In genomic region chr3:95284062-95284461, GRCm38 (mm10) we compare ENCODE assay signal across 8 mouse cellular contexts. TPM values are rescaled to one million over a fixed set of nuclear protein-coding genes. Genes with fewer than 3 reads are reported as not detected.
A peak's percentile ranks its signal among the peaks of the same experiment; 100 is the strongest.
DNase-seq lines count a peak whose midpoint lies in the region; ATAC-seq and TF ChIP-seq lines count a peak whose summit lies in the region.

No protein-coding gene starts in this region.

- TF ChIP-seq CTCF in ES-Bruce4 (IDR thresholded peaks at IDR 0.05; ENCODE audit: low read depth, low read length), result no peak

- peak overlapping the region; percentile 65; the same call in 1 of the 2 replicates for H3K9ac ChIP-seq in ES-Bruce4 (ENCODE audit: low read depth, poor library complexity, severe bottlenecking)
- H3K9ac ChIP-seq in forebrain, embryonic 16.5 days (replicated peaks; ENCODE audit: low read depth, low read length), result peak overlapping the region; percentile 91

- H3K4me2 ChIP-seq in forebrain, embryonic 16.5 days (ENCODE audit: low read length), result peak overlapping the region; percentile 93

- H3K27me3 ChIP-seq in heart, embryonic 10.5 days (ENCODE audit: insufficient read depth, poor library complexity, severe bottlenecking), result no peaks in the 10 kb centered on the region
- no peaks in the 10 kb centered on the region for H3K27me3 ChIP-seq in ES-Bruce4 (ENCODE audit: control insufficient read depth, insufficient read depth, low read length, poor library complexity, severe bottlenecking)
- no peaks in the 10 kb centered on the region for H3K27me3 ChIP-seq in forebrain, embryonic 16.5 days (replicated peaks; ENCODE audit: control insufficient read depth, insufficient read depth, low read length)
- no peaks in the 10 kb centered on the region for H3K27me3 ChIP-seq in midbrain, embryonic 10.5 days (ENCODE audit: low read depth, poor library complexity, severe bottlenecking)

- TF ChIP-seq POLR2A in ES-Bruce4 (IDR thresholded peaks at IDR 0.05; ENCODE audit: insufficient read depth, low read length), result no peak

- ATAC-seq in forebrain, embryonic 16.5 days, result no peak

- DNase-seq in heart, embryonic 10.5 days (ENCODE audit: low spot score), result no peak
- DNase-seq in heart, adult 9 months (ENCODE audit: low spot score in 2 of 2), result no peak
- no peak for DNase-seq in midbrain, embryonic 10.5 days (ENCODE audit: low spot score)
- DNase-seq in MN1 (ENCODE audit: low spot score), result no peak
- DNase-seq in frontal cortex, postnatal 10 days (ENCODE audit: low spot score in 2 of 2), result no peak
- DNase-seq in gastrocnemius, postnatal 10 days, result no peak

- peaks cover 22% of the 10 kb centered on the region for H3K4me1 ChIP-seq in heart, embryonic 10.5 days
- no peaks in the 10 kb centered on the region for H3K4me1 ChIP-seq in ES-Bruce4 (ENCODE audit: control insufficient read depth, insufficient read depth, low read length)
- peaks cover 24% of the 10 kb centered on the region for H3K4me1 ChIP-seq in forebrain, embryonic 16.5 days (replicated peaks; ENCODE audit: control insufficient read depth, insufficient read depth, low read length)
- H3K4me1 ChIP-seq in midbrain, embryonic 10.5 days, result peaks cover 37% of the 10 kb centered on the region

- peak overlapping the region; percentile 95 for H3K27ac ChIP-seq in heart, embryonic 10.5 days
- peak overlapping the region; percentile 95; the same call in 1 of the 2 replicates for H3K27ac ChIP-seq in ES-Bruce4 (ENCODE audit: insufficient read depth, low read length)
- no peak overlapping the region for H3K27ac ChIP-seq in forebrain, embryonic 16.5 days (ENCODE audit: low read length)
- peak overlapping the region; percentile 95; the same call in 1 of the 2 replicates for H3K27ac ChIP-seq in midbrain, embryonic 10.5 days (replicated peaks)

- no peak for TF ChIP-seq EP300 in ES-Bruce4 (IDR thresholded peaks at IDR 0.05; ENCODE audit: insufficient read depth, low read depth, low read length)

- no peaks in the 10 kb centered on the region for H3K9me3 ChIP-seq in heart, embryonic 10.5 days
- no peaks in the 10 kb centered on the region for H3K9me3 ChIP-seq in ES-Bruce4 (replicated peaks; ENCODE audit: control insufficient read depth, insufficient read depth, low read length, poor library complexity, severe bottlenecking)
- H3K9me3 ChIP-seq in forebrain, embryonic 16.5 days (ENCODE audit: control insufficient read depth, low read length), result no peaks in the 10 kb centered on the region
- H3K9me3 ChIP-seq in midbrain, embryonic 10.5 days (replicated peaks), result no peaks in the 10 kb centered on the region

- WGBS in heart, embryonic 10.5 days, result 39% methylated on average over 1 of the region's 1 CpGs
- WGBS in forebrain, embryonic 16.5 days, result 26% methylated on average over 1 of the region's 1 CpGs
- 52% methylated on average over 1 of the region's 1 CpGs for WGBS in midbrain, embryonic 10.5 days

- peaks cover 15% of the 10 kb centered on the region for H3K36me3 ChIP-seq in heart, embryonic 10.5 days
- peaks cover 10% of the 10 kb centered on the region for H3K36me3 ChIP-seq in ES-Bruce4 (ENCODE audit: control insufficient read depth, insufficient read depth, low read length, poor library complexity, severe bottlenecking)
- H3K36me3 ChIP-seq in forebrain, embryonic 16.5 days (ENCODE audit: control insufficient read depth, insufficient read depth), result peaks cover 6% of the 10 kb centered on the region; the same call in 1 of the 2 replicates
- peaks cover 17% of the 10 kb centered on the region for H3K36me3 ChIP-seq in midbrain, embryonic 10.5 days

- peak overlapping the region; percentile 83 for H3K4me3 ChIP-seq in heart, embryonic 10.5 days
- peak overlapping the region; percentile 6; the same call in 1 of the 2 replicates for H3K4me3 ChIP-seq in ES-Bruce4 (ENCODE audit: low read depth, low read length)
- peak overlapping the region; percentile 85 for H3K4me3 ChIP-seq in forebrain, embryonic 16.5 days (replicated peaks; ENCODE audit: low read length)
- H3K4me3 ChIP-seq in midbrain, embryonic 10.5 days, result peak overlapping the region; percentile 81

RNA-seq across cellular contexts. Expression of gene Prune1, which starts 2.2 kb away (rescaled TPM):
- polyA plus RNA-seq in heart, embryonic 10.5 days (2016; fragmentation: Nextera tagmentation; extraction: Ambion mirVana), result 30.7 and 31.1 TPM in 2 replicates
- polyA plus RNA-seq in ES-Bruce4 (2011; ENCODE audit: insufficient read depth, insufficient read length, low read depth, missing spikeins), result 42.9 and 43.9 TPM in 2 replicates
- 45.8 and 55.6 TPM in 2 replicates for polyA plus RNA-seq in forebrain, embryonic 16.5 days (2015; fragmentation: Nextera tagmentation; extraction: Ambion mirVana)
- 25.2 and 27.9 TPM in 2 replicates for polyA plus RNA-seq in midbrain, embryonic 10.5 days (2016; fragmentation: Nextera tagmentation; extraction: Ambion mirVana)
- total RNA-seq in gastrocnemius, postnatal 10 days (2021), result 10 to 100 TPM; 38.1 to 46.8 TPM

RNA-seq across cellular contexts. Expression of gene Mindy1, which starts 2.9 kb away (rescaled TPM):
- 26.2 and 27.0 TPM in 2 replicates for polyA plus RNA-seq in heart, embryonic 10.5 days (2016; fragmentation: Nextera tagmentation; extraction: Ambion mirVana)
- polyA plus RNA-seq in ES-Bruce4 (2011; ENCODE audit: insufficient read depth, insufficient read length, low read depth, missing spikeins), result 43.6 and 48.0 TPM in 2 replicates
- polyA plus RNA-seq in forebrain, embryonic 16.5 days (2015; fragmentation: Nextera tagmentation; extraction: Ambion mirVana), result 43.6 and 44.3 TPM in 2 replicates
- polyA plus RNA-seq in midbrain, embryonic 10.5 days (2016; fragmentation: Nextera tagmentation; extraction: Ambion mirVana), result 29.2 and 37.6 TPM in 2 replicates
- total RNA-seq in gastrocnemius, postnatal 10 days (2021), result 10 to 100 TPM; 19.8 to 21.7 TPM

RNA-seq across cellular contexts. Expression of gene Anxa9, which starts 22.9 kb away (rescaled TPM):
- polyA plus RNA-seq in heart, embryonic 10.5 days (2016; fragmentation: Nextera tagmentation; extraction: Ambion mirVana), result 1.6 and 2.5 TPM in 2 replicates
- polyA plus RNA-seq in ES-Bruce4 (2011; ENCODE audit: insufficient read depth, insufficient read length, low read depth, missing spikeins), result 1.9 and 2.0 TPM in 2 replicates
- 0.51 and 0.86 TPM in 2 replicates for polyA plus RNA-seq in forebrain, embryonic 16.5 days (2015; fragmentation: Nextera tagmentation; extraction: Ambion mirVana)
- polyA plus RNA-seq in midbrain, embryonic 10.5 days (2016; fragmentation: Nextera tagmentation; extraction: Ambion mirVana), result 1.5 and 1.9 TPM in 2 replicates
- under 1 TPM; 0.27 to 0.63 TPM for total RNA-seq in gastrocnemius, postnatal 10 days (2021)

RNA-seq across cellular contexts. Expression of gene Cers2, which starts 30.5 kb away (rescaled TPM):
- polyA plus RNA-seq in heart, embryonic 10.5 days (2016; fragmentation: Nextera tagmentation; extraction: Ambion mirVana), result 147 TPM in 2 replicates
- polyA plus RNA-seq in ES-Bruce4 (2011; ENCODE audit: insufficient read depth, insufficient read length, low read depth, missing spikeins), result 99.9 and 103 TPM in 2 replicates
- 104 and 108 TPM in 2 replicates for polyA plus RNA-seq in forebrain, embryonic 16.5 days (2015; fragmentation: Nextera tagmentation; extraction: Ambion mirVana)
- 116 and 120 TPM in 2 replicates for polyA plus RNA-seq in midbrain, embryonic 10.5 days (2016; fragmentation: Nextera tagmentation; extraction: Ambion mirVana)
- total RNA-seq in gastrocnemius, postnatal 10 days (2021), result 10 to 100 TPM; 42.6 to 51.9 TPM

RNA-seq across cellular contexts. Expression of gene Bnipl, which starts 33.1 kb away (rescaled TPM):
- 0.22 and 0.43 TPM in 2 replicates for polyA plus RNA-seq in heart, embryonic 10.5 days (2016; fragmentation: Nextera tagmentation; extraction: Ambion mirVana)
- 4.1 and 4.8 TPM in 2 replicates for polyA plus RNA-seq in ES-Bruce4 (2011; ENCODE audit: insufficient read depth, insufficient read length, low read depth, missing spikeins)
- polyA plus RNA-seq in forebrain, embryonic 16.5 days (2015; fragmentation: Nextera tagmentation; extraction: Ambion mirVana), result 0.23 TPM in 1 of 2 replicates, not detected in the other
- 0.09 and 0.32 TPM in 2 replicates for polyA plus RNA-seq in midbrain, embryonic 10.5 days (2016; fragmentation: Nextera tagmentation; extraction: Ambion mirVana)
- not detected for total RNA-seq in gastrocnemius, postnatal 10 days (2021)

Comparison
In these comparisons a context has a peak if more than half of its experiments do, and no peak if none do; other contexts are left out.
1. H3K4me3 ChIP-seq: peak in every context shown above with its lines; median percentile 85 in forebrain, embryonic 16.5 days; 83 in heart, embryonic 10.5 days; 81 in midbrain, embryonic 10.5 days; 6 in ES-Bruce4.